Mouse (Mus musculus): ENCODE results near the gene Atg2a.

GRCm38 (mm10) chr19:6262222-6262621 is 20.8 kb downstream of the Atg2a start:
- TF ChIP-seq EP300 (optimal IDR thresholded peaks at IDR 0.05) (no peak), CTCF (IDR thresholded peaks at IDR 0.05; ENCODE audit: low read depth) (peak; percentile 96)

All from stomach, postnatal 0 days (tissue).